Mouse (Mus musculus): ENCODE data around the gene Slc6a12.
A peak's percentile ranks its signal among the peaks of the same experiment; 100 is the strongest.

Gene Slc6a12

GRCm38 (mm10) chr6:121343026-121343770 is at the start of gene Slc6a12:
Slc6a12 (plus strand) TSS chr6:121343076.
- DNase-seq (ENCODE audit: low spot score): no peak

GRCm38 (mm10) chr6:121299317-121299716 is 43.6 kb upstream of the Slc6a12 start:
- DNase-seq (ENCODE audit: low spot score): no peak

GRCm38 (mm10) chr6:121299954-121300353 is 42.9 kb upstream of the Slc6a12 start, which contains the start of gene Slc6a13:
Slc6a13 (plus strand) TSS chr6:121300227.
- no peak for DNase-seq (ENCODE audit: low spot score)

- DNase-seq (ENCODE audit: low spot score): no peak
Measured at GRCm38 (mm10) chr6:121300504-121300903, 42.4 kb upstream of the Slc6a12 start.

GRCm38 (mm10) chr6:121303466-121304220 is 39.2 kb upstream of the Slc6a12 start:
- no peak for DNase-seq (ENCODE audit: low spot score)

GRCm38 (mm10) chr6:121304630-121305029 is 38.2 kb upstream of the Slc6a12 start:
- DNase-seq (ENCODE audit: low spot score): no peak

- DNase-seq (ENCODE audit: low spot score): no peak
Measured at GRCm38 (mm10) chr6:121305571-121305970, 37.3 kb upstream of the Slc6a12 start.

- no peak for DNase-seq (ENCODE audit: low spot score)
Measured at GRCm38 (mm10) chr6:121310984-121311383, 31.9 kb upstream of the Slc6a12 start.

- DNase-seq (ENCODE audit: low spot score): no peak
Measured at GRCm38 (mm10) chr6:121319099-121319498, 23.8 kb upstream of the Slc6a12 start.

- DNase-seq (ENCODE audit: low spot score): no peak
Measured at GRCm38 (mm10) chr6:121322381-121323110, 20.3 kb upstream of the Slc6a12 start.

- no peak for DNase-seq (ENCODE audit: low spot score)
Measured at GRCm38 (mm10) chr6:121325298-121325697, 17.6 kb upstream of the Slc6a12 start.

GRCm38 (mm10) chr6:121325740-121326139 is 17.1 kb upstream of the Slc6a12 start:
- DNase-seq (ENCODE audit: low spot score): no peak

- DNase-seq (ENCODE audit: low spot score): no peak
Measured at GRCm38 (mm10) chr6:121326486-121327069, 16.3 kb upstream of the Slc6a12 start.

GRCm38 (mm10) chr6:121328417-121328884 is 14.4 kb upstream of the Slc6a12 start:
- no peak for DNase-seq (ENCODE audit: low spot score)

GRCm38 (mm10) chr6:121329848-121330508 is 12.9 kb upstream of the Slc6a12 start:
- no peak for DNase-seq (ENCODE audit: low spot score)

- DNase-seq (ENCODE audit: low spot score): no peak
Measured at GRCm38 (mm10) chr6:121335841-121336240, 7.0 kb upstream of the Slc6a12 start.

GRCm38 (mm10) chr6:121336558-121336957 is 6.3 kb upstream of the Slc6a12 start:
- peak; percentile 69 for DNase-seq (ENCODE audit: low spot score)

GRCm38 (mm10) chr6:121337229-121337628 is 5.6 kb upstream of the Slc6a12 start:
- DNase-seq (ENCODE audit: low spot score): no peak

- DNase-seq (ENCODE audit: low spot score): peak; percentile 79
Measured at GRCm38 (mm10) chr6:121337770-121338518, 4.9 kb upstream of the Slc6a12 start.

- no peak for DNase-seq (ENCODE audit: low spot score)
Measured at GRCm38 (mm10) chr6:121338519-121338896, 4.4 kb upstream of the Slc6a12 start.

- DNase-seq (ENCODE audit: low spot score): no peak
Measured at GRCm38 (mm10) chr6:121341650-121342049, 1.2 kb upstream of the Slc6a12 start.

All from c-Kit-positive CD71-positive TER-119-positive erythroid progenitor cells, embryonic 14.5 days (primary cell).